In the genomic region with DNA sequence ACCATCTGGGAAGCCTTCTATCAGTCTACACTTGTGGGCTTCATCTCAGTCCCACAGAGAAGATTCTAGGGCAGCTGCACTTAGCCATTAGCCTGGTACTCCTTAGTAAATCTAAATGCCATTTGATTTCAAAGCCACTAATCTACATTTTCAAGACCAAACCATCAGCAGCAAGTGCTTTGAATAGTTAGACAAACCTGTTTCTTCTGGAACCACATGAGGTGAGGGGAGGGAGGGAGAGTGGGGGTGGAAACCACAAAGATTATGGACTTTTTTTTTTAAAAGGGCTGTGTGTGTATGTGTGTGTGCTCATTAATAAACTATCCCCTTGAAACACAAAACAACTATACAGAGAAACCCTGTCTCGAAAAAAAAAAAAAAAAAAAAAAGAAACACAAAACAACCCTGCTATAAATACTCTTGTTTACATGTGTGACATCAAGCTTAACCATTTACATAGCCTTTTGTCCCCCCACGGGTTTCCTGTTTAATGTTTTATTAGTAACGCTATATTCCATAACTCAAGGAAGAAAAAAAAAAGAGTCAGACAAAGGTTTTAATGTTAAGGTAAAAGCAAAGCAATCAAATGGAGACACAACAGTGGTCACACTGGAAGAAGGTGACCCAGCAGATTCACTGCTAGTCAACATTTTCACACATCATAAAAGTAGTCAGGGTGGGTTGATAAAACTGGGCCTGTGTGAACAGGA, we compare ENCODE assay signal across 1 mouse cellular context.
TF ChIP-seq lines count a peak whose summit lies in the region.

No protein-coding gene starts in this region.

TF ChIP-seq in CH12.LX, 34 proteins besides CTCF, POLR2A, EP300 and RAD21 (continued from another document):
- TF ChIP-seq MAFK (IDR thresholded peaks at IDR 0.05; ENCODE audit: insufficient replicate concordance, low read length) = no peak
